Mouse (Mus musculus): Measurements from ENCODE around the gene Pla2g16.

GRCm38 (mm10) chr19:7583599-7583998 is 26.3 kb downstream of the Pla2g16 start:
- TF ChIP-seq CTCF (IDR thresholded peaks at IDR 0.05; ENCODE audit: borderline replicate concordance, extremely low read depth, insufficient read depth, insufficient read length) (no peak), POLR2A (IDR thresholded peaks at IDR 0.05; ENCODE audit: borderline replicate concordance, extremely low read depth, insufficient read depth, insufficient read length, poor library complexity, severe bottlenecking) (no peak)
